Mouse (Mus musculus) kidney, adult 2 months (tissue): ENCODE measurements at regions not wholly inside any gene's neighbourhood (a gene's known extent, or its start where the extent isn't known, plus 50 kb on each side); places are given as distances from the start of the nearest gene placed in this dataset.

Source experiments
- CTCF ChIP-seq: fragments of 200-500 bp; conservative IDR thresholded peaks from 2 replicates; pipeline ENCODE4 v1.5.1; 2011; ENCODE audit warnings: low read depth, mild to moderate bottlenecking, control low read depth, low read length, moderate library complexity, mixed read lengths; ENCODE audit not compliant: insufficient read depth, insufficient read length
- POLR2A ChIP-seq: fragments of 200-500 bp; IDR thresholded peaks from one replicate; pipeline ENCODE4 v1.6.1; 2011; ENCODE audit warnings: low read depth, low read length, control low read depth

- no peak for TF ChIP-seq CTCF
- TF ChIP-seq POLR2A, result no peak
Measured at GRCm38 (mm10) chr1:137074787-137075186, 114.5 kb upstream of the Nr5a2 start.
